Mouse (Mus musculus): ENCODE results near the gene Lhcgr. TPM values are rescaled to one million over a fixed set of nuclear protein-coding genes. Genes with fewer than 3 reads are reported as not detected.
A peak's percentile ranks its signal among the peaks of the same experiment; 100 is the strongest.
"Not testable (repeated sequence)": the region's sequence is repeated elsewhere in the genome, so short reads cannot be mapped to it uniquely, and the experiment has no call there.

Lhcgr gene
- polyA plus RNA-seq (2012; rRNA removed) = 2.8 and 3.3 TPM in 2 replicates

DNA sequence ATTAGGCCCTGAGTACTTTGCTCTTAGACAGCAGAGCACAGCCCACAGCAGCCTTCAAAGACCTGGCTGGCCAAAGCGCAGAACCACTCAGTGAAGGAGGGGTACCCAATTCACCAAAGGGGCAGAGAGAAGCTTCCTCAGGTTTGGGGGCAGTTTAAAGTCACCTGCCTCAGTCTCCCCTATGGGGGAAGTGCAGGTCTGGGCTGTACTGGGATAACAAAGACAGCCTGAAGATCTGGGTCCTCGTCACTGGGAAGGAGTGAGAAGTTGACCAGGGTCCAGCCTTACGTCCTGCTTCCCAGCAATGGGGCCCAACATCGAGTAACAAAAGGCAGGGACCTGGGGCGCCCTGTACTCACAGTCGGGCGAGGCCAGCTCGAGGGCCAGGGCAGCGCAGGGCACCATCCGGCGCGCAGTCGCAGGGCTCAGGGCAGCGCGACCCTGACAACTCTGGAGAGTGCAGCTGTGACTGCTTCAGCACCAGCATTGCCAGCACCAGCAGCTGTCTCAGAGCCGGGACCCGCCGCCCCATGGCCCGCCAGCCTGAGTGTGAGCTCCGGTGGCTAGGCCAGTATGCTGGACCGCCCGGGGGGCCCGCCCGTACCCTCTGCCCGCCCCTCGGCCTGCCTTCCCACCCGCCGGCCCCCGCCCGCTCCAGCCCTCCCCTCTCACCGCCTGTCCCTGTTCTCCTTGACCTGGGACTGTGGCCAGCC is at the start of gene Lhcgr:
Lhcgr (minus strand) TSS at position 551 of the 713 bp plus-strand sequence.
- H3K27ac ChIP-seq (ENCODE audit: control insufficient read depth, insufficient read depth, low read depth, low read length) = peak within 1 kb of the TSS; percentile 16; the same call in 1 of the 2 replicates
- TF ChIP-seq POLR2A (IDR thresholded peaks at IDR 0.05; ENCODE audit: control insufficient read depth, low read depth, low read length) (no peak), CTCF (IDR thresholded peaks at IDR 0.05; ENCODE audit: control insufficient read depth, insufficient read depth, insufficient replicate concordance, low read depth, low read length) (no peak)
- no peaks in the 10 kb centered on the region; the same call in 1 of the 2 replicates for H3K27me3 ChIP-seq (ENCODE audit: control insufficient read depth, insufficient read depth, low read length)
- H3K4me1 ChIP-seq (ENCODE audit: control insufficient read depth, insufficient read depth, low read length) = peaks cover 3% of the 10 kb centered on the region; the same call in 1 of the 2 replicates
- H3K36me3 ChIP-seq (ENCODE audit: control insufficient read depth, insufficient read depth, low read length) = no peaks in the 10 kb centered on the region
- H3K4me3 ChIP-seq (ENCODE audit: control insufficient read depth, low read depth, low read length) = no peak within 1 kb of the TSS; the same call in 1 of the 2 replicates

DNA sequence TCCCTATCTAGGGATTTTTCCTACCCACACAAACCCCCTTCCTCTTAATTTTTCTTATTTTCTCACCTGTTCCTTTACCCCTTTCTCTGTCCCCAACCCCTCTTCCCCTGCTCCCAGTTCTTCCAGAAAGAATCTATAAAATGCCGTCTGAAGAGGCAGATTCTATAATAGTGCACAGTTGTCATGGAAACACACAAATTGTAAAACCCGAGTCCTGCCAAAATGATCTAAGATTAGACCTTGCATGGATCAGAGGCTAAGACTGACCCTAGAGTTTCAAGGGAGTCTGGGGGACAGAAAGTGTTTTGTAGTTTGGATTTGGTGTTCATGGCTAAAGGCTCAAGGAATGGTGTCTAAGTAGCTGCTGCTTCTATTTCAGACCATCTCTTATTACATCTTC is 25.8 kb upstream of the Lhcgr start:
- TF ChIP-seq POLR2A (IDR thresholded peaks at IDR 0.05; ENCODE audit: control insufficient read depth, low read depth, low read length) (no peak), CTCF (IDR thresholded peaks at IDR 0.05; ENCODE audit: control insufficient read depth, insufficient read depth, insufficient replicate concordance, low read depth, low read length) (no peak)
- H3K4me1 ChIP-seq (ENCODE audit: control insufficient read depth, insufficient read depth, low read length) = no peaks in the 10 kb centered on the region
- H3K4me3 ChIP-seq (ENCODE audit: control insufficient read depth, low read depth, low read length) = no peak overlapping the region
- H3K27ac ChIP-seq (ENCODE audit: control insufficient read depth, insufficient read depth, low read depth, low read length) = no peak overlapping the region
- no peaks in the 10 kb centered on the region for H3K27me3 ChIP-seq (ENCODE audit: control insufficient read depth, insufficient read depth, low read length)
- H3K36me3 ChIP-seq (ENCODE audit: control insufficient read depth, insufficient read depth, low read length) = no peaks in the 10 kb centered on the region

DNA sequence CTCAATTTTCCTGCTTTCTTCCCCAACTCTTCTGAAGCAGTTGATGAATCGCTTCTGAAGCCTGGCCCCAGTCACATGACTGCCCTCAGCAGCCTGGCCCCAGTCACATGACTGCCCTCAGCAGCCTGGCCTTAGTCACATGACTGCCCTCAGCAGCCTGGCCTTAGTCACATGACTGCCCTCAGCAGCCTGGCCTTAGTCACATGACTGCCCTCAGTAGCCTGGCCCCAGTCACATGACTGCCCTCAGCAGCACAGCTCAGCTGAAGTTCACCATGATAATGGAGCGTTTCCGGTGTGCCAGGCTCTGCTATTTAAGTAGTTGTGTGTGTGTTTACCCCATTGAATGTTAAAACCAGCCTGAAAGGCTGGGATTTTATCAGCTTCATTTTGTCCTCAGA is 21.2 kb upstream of the Lhcgr start:
- H3K4me1 ChIP-seq (ENCODE audit: control insufficient read depth, insufficient read depth, low read length); H3K4me3 ChIP-seq (ENCODE audit: control insufficient read depth, low read depth, low read length); H3K27me3 ChIP-seq (ENCODE audit: control insufficient read depth, insufficient read depth, low read length); H3K27ac ChIP-seq (ENCODE audit: control insufficient read depth, insufficient read depth, low read depth, low read length); H3K36me3 ChIP-seq (ENCODE audit: control insufficient read depth, insufficient read depth, low read length): not testable (repeated sequence)

DNA sequence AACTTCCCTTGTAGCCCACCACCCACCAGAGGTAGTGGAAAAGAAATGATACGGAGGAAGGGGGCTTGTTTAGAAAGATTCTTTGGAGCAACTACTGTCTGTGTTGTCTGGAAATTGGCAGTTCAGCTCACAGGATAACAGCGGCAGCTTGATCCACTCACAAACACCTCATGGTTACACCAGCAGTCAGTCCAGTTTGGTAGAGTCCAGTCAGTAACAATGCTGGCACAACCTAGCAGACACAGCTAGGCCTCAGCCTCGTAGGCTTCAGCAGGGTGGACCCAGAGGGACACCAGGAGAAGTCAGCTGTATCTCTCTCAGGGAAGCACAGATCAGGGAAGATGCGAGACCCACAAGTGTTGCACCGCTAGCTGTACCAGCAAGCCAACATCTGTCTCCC is 19.0 kb upstream of the Lhcgr start:
- TF ChIP-seq POLR2A (IDR thresholded peaks at IDR 0.05; ENCODE audit: control insufficient read depth, low read depth, low read length) (no peak), CTCF (IDR thresholded peaks at IDR 0.05; ENCODE audit: control insufficient read depth, insufficient read depth, insufficient replicate concordance, low read depth, low read length) (no peak)
- no peaks in the 10 kb centered on the region for H3K36me3 ChIP-seq (ENCODE audit: control insufficient read depth, insufficient read depth, low read length)
- H3K4me1 ChIP-seq (ENCODE audit: control insufficient read depth, insufficient read depth, low read length) = no peaks in the 10 kb centered on the region
- H3K4me3 ChIP-seq (ENCODE audit: control insufficient read depth, low read depth, low read length) = no peak overlapping the region
- H3K27ac ChIP-seq (ENCODE audit: control insufficient read depth, insufficient read depth, low read depth, low read length) = no peak overlapping the region
- no peaks in the 10 kb centered on the region for H3K27me3 ChIP-seq (ENCODE audit: control insufficient read depth, insufficient read depth, low read length)

DNA sequence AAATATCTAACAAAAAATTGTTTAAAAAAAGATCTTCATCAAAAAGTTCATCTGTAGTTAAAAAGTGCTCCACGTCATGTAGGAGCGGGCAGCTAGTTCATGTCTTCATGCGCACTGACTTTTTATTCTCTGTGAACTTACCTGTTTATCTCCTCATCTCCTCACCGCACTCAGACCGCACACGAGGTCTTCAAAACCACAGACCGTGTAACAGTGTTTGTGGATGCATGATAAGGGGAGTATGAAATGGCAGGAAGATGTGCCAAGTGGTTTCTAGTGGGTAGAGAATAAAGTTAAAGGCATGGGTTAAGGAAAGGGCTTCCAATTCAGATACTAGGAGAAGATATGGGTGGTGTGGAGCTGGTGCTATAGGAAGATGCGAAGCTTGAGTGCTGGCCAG is 14.6 kb upstream of the Lhcgr start:
- H3K4me1 ChIP-seq (ENCODE audit: control insufficient read depth, insufficient read depth, low read length) = peaks cover 2% of the 10 kb centered on the region; the same call in 1 of the 2 replicates
- no peaks in the 10 kb centered on the region for H3K36me3 ChIP-seq (ENCODE audit: control insufficient read depth, insufficient read depth, low read length)
- H3K4me3 ChIP-seq (ENCODE audit: control insufficient read depth, low read depth, low read length) = no peak overlapping the region
- no peaks in the 10 kb centered on the region for H3K27me3 ChIP-seq (ENCODE audit: control insufficient read depth, insufficient read depth, low read length)
- H3K27ac ChIP-seq (ENCODE audit: control insufficient read depth, insufficient read depth, low read depth, low read length) = no peak overlapping the region
- TF ChIP-seq CTCF (IDR thresholded peaks at IDR 0.05; ENCODE audit: control insufficient read depth, insufficient read depth, insufficient replicate concordance, low read depth, low read length) (no peak), POLR2A (IDR thresholded peaks at IDR 0.05; ENCODE audit: control insufficient read depth, low read depth, low read length) (no peak)

DNA sequence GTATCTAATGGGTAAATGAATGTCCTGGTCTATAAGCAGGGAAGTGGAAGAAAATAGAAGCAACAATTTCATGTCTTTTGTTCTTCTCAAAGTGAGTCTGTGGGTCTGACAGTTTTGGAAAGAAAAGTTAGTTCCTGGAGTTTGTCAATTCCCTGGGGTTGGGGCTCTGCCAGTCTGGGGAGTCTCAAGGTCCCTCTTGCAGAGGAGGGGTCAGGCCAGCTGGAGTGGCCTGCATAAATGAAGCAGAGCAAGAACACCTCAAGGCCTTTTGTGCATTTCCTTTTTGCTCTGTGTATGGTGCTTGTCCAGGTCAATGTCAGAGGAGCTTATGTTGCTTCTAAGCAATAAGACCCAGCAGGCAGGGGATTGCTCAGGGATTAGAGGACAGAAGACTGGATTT is 11.7 kb upstream of the Lhcgr start:
- no peak overlapping the region for H3K4me3 ChIP-seq (ENCODE audit: control insufficient read depth, low read depth, low read length)
- peaks cover 2% of the 10 kb centered on the region; the same call in 1 of the 2 replicates for H3K4me1 ChIP-seq (ENCODE audit: control insufficient read depth, insufficient read depth, low read length)
- no peak overlapping the region for H3K27ac ChIP-seq (ENCODE audit: control insufficient read depth, insufficient read depth, low read depth, low read length)
- H3K36me3 ChIP-seq (ENCODE audit: control insufficient read depth, insufficient read depth, low read length) = no peaks in the 10 kb centered on the region
- H3K27me3 ChIP-seq (ENCODE audit: control insufficient read depth, insufficient read depth, low read length) = no peaks in the 10 kb centered on the region
- TF ChIP-seq POLR2A (IDR thresholded peaks at IDR 0.05; ENCODE audit: control insufficient read depth, low read depth, low read length) (no peak), CTCF (IDR thresholded peaks at IDR 0.05; ENCODE audit: control insufficient read depth, insufficient read depth, insufficient replicate concordance, low read depth, low read length) (no peak)

DNA sequence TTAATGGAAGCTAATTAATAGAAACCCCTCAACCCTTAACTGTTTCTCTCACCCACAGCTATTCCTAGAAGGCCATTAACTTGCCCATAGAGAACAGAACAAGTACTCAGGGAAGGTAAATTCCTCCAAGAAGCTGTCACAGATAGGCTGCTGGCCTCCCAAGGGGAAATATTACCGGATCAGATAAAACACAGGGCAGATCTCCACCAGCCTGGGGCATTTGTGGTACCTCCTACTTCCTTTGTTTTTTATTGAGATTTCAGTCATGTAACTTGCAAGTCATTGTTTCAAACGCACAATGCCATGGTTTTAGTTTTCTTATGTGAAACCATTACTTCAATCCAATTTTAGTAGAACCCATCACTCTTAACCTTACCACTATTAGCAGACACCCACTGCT is 1.1 kb downstream of the Lhcgr start:
- H3K36me3 ChIP-seq (ENCODE audit: control insufficient read depth, insufficient read depth, low read length) = no peaks in the 10 kb centered on the region
- peaks cover 3% of the 10 kb centered on the region; the same call in 1 of the 2 replicates for H3K4me1 ChIP-seq (ENCODE audit: control insufficient read depth, insufficient read depth, low read length)
- H3K27me3 ChIP-seq (ENCODE audit: control insufficient read depth, insufficient read depth, low read length) = no peaks in the 10 kb centered on the region; the same call in 1 of the 2 replicates
- no peak overlapping the region for H3K27ac ChIP-seq (ENCODE audit: control insufficient read depth, insufficient read depth, low read depth, low read length)
- TF ChIP-seq POLR2A (IDR thresholded peaks at IDR 0.05; ENCODE audit: control insufficient read depth, low read depth, low read length) (no peak), CTCF (IDR thresholded peaks at IDR 0.05; ENCODE audit: control insufficient read depth, insufficient read depth, insufficient replicate concordance, low read depth, low read length) (no peak)
- no peak overlapping the region for H3K4me3 ChIP-seq (ENCODE audit: control insufficient read depth, low read depth, low read length)

Measured in testis, adult 2 months (tissue).